17 mouse cellular contexts compared by ENCODE assay signal in genomic region chr11:85845921-85846320, GRCm38 (mm10). TPM values are rescaled to one million over a fixed set of nuclear protein-coding genes. Genes with fewer than 3 reads are reported as not detected.
DNase-seq lines count a peak whose midpoint lies in the region; ATAC-seq and TF ChIP-seq lines count a peak whose summit lies in the region.
"Had no signal": no experiment of that assay in that cellular context is flagged by ENCODE, and none has a peak within 500 bp of the region (broad histone marks: within the 10 kb centered on the region; RNA-seq: fewer than 3 reads in every experiment).

No protein-coding gene starts in this region.

- peak; percentile 97 for DNase-seq in heart, adult 11 months
- peak; percentile 6 for DNase-seq in heart, postnatal 0 days (ENCODE audit: low spot score)
- DNase-seq in kidney, postnatal 14 days: peak; percentile 83
- DNase-seq in retina, postnatal 1 day: peak; percentile 36
- no peak for DNase-seq in midbrain, embryonic 11.5 days (ENCODE audit: low spot score, missing footprints)
- no peak for DNase-seq in left cerebral cortex, postnatal 10 days (ENCODE audit: extremely low spot score in 1 of 2, low spot score in 2 of 2)
- DNase-seq: cerebellum, postnatal 36 days had no signal

- no peak overlapping the region for H3K4me3 ChIP-seq in heart, embryonic 11.5 days (ENCODE audit: low read depth, low read length)
- H3K4me3 ChIP-seq in heart, postnatal 0 days (ENCODE audit: low read depth, low read length): no peak overlapping the region
- no peak overlapping the region for H3K4me3 ChIP-seq in midbrain, embryonic 11.5 days (ENCODE audit: low read depth, low read length)
- no peak overlapping the region for H3K4me3 ChIP-seq in forebrain, embryonic 12.5 days (replicated peaks)
- H3K4me3 ChIP-seq: erythroblast, embryonic 14.5 days; midbrain, embryonic 10.5 days; neural tube, embryonic 13.5 days had no signal

- peaks cover 10% of the 10 kb centered on the region for H3K4me1 ChIP-seq in heart, embryonic 11.5 days (ENCODE audit: control insufficient read depth, insufficient read depth, low read length)
- 0 out of 2 replicates have a peak, but pooled peaks cover 7% of the 10 kb centered on the region for H3K4me1 ChIP-seq in heart, postnatal 0 days (ENCODE audit: control insufficient read depth, insufficient read depth)
- peaks cover 7% of the 10 kb centered on the region; the same call in 1 of the 2 replicates for H3K4me1 ChIP-seq in midbrain, embryonic 11.5 days (ENCODE audit: control insufficient read depth, insufficient read depth, low read length)
- H3K4me1 ChIP-seq in forebrain, embryonic 12.5 days: peaks cover 29% of the 10 kb centered on the region

- no peak for ATAC-seq in heart, embryonic 11.5 days (replicated peaks; ENCODE audit: insufficient number of reproducible peaks, low FRiP score, low TSS enrichment)
- ATAC-seq in heart, postnatal 0 days (ENCODE audit: insufficient read depth, low read depth): no peak
- no peak for ATAC-seq in midbrain, embryonic 11.5 days (ENCODE audit: low FRiP score)
- no peak for ATAC-seq in forebrain, embryonic 12.5 days (ENCODE audit: low FRiP score)
- ATAC-seq: Patski had no signal

- intact Hi-C loops in left cerebral cortex, postnatal 10 days (cut with DNase I): loop anchor here (5.0 kb wide), 3 partner anchors 126 to 326 kb away; no protein-coding TSS in a partner anchor

- TF ChIP-seq CTCF in heart, postnatal 0 days (IDR thresholded peaks at IDR 0.05; ENCODE audit: low read depth): no peak

- no peak overlapping the region for H3K9ac ChIP-seq in heart, embryonic 11.5 days (ENCODE audit: low read depth, low read length)
- no peak overlapping the region for H3K9ac ChIP-seq in heart, postnatal 0 days (replicated peaks; ENCODE audit: low read depth, low read length)
- no peak overlapping the region for H3K9ac ChIP-seq in midbrain, embryonic 11.5 days (ENCODE audit: low read length)
- no peak overlapping the region for H3K9ac ChIP-seq in forebrain, embryonic 12.5 days
- H3K9ac ChIP-seq: neural tube, embryonic 13.5 days had no signal

- H3K9me3 ChIP-seq in heart, embryonic 11.5 days (replicated peaks; ENCODE audit: control insufficient read depth, low read length): no peaks in the 10 kb centered on the region
- no peaks in the 10 kb centered on the region for H3K9me3 ChIP-seq in heart, postnatal 0 days (replicated peaks; ENCODE audit: control insufficient read depth, low read length)
- H3K9me3 ChIP-seq in midbrain, embryonic 11.5 days (ENCODE audit: control insufficient read depth, low read length): no peaks in the 10 kb centered on the region
- H3K9me3 ChIP-seq in forebrain, embryonic 12.5 days: no peaks in the 10 kb centered on the region
- H3K9me3 ChIP-seq: midbrain, embryonic 10.5 days; neural tube, embryonic 13.5 days had no signal

- H3K27ac ChIP-seq in heart, embryonic 11.5 days (ENCODE audit: low read depth, low read length): no peak overlapping the region
- peak overlapping the region; percentile 19; the same call in 1 of the 2 replicates for H3K27ac ChIP-seq in heart, postnatal 0 days (ENCODE audit: low read depth)
- no peak overlapping the region for H3K27ac ChIP-seq in midbrain, embryonic 11.5 days (ENCODE audit: low read depth, low read length)
- no peak overlapping the region for H3K27ac ChIP-seq in forebrain, embryonic 12.5 days
- H3K27ac ChIP-seq: midbrain, embryonic 10.5 days; neural tube, embryonic 13.5 days had no signal

- no peak overlapping the region for H3K4me2 ChIP-seq in heart, embryonic 11.5 days
- H3K4me2 ChIP-seq in heart, postnatal 0 days (ENCODE audit: low read depth, low read length): no peak overlapping the region
- H3K4me2 ChIP-seq in midbrain, embryonic 11.5 days: no peak overlapping the region
- H3K4me2 ChIP-seq in forebrain, embryonic 12.5 days: no peak overlapping the region
- H3K4me2 ChIP-seq: neural tube, embryonic 13.5 days had no signal

- H3K27me3 ChIP-seq in heart, embryonic 11.5 days (ENCODE audit: control insufficient read depth, insufficient read depth, low read length): peaks cover 44% of the 10 kb centered on the region
- peaks cover 44% of the 10 kb centered on the region for H3K27me3 ChIP-seq in heart, postnatal 0 days (ENCODE audit: control insufficient read depth, insufficient read depth, low read length)
- peaks cover 49% of the 10 kb centered on the region for H3K27me3 ChIP-seq in midbrain, embryonic 11.5 days (ENCODE audit: control insufficient read depth, insufficient read depth, low read length)
- peaks cover 84% of the 10 kb centered on the region for H3K27me3 ChIP-seq in forebrain, embryonic 12.5 days
- H3K27me3 ChIP-seq: Patski had no signal

- H3K36me3 ChIP-seq in heart, embryonic 11.5 days (ENCODE audit: control insufficient read depth, insufficient read depth, low read length): no peaks in the 10 kb centered on the region
- no peaks in the 10 kb centered on the region for H3K36me3 ChIP-seq in heart, postnatal 0 days (replicated peaks; ENCODE audit: control insufficient read depth, insufficient read depth, low read length)
- H3K36me3 ChIP-seq in midbrain, embryonic 11.5 days (ENCODE audit: control insufficient read depth, insufficient read depth, low read length): no peaks in the 10 kb centered on the region
- no peaks in the 10 kb centered on the region for H3K36me3 ChIP-seq in forebrain, embryonic 12.5 days (replicated peaks)
- H3K36me3 ChIP-seq: midbrain, embryonic 10.5 days; neural tube, embryonic 13.5 days had no signal

- 38% methylated on average over 5 of the region's 5 CpGs for WGBS in heart, embryonic 11.5 days (ENCODE audit: insufficient replicate concordance)
- WGBS in heart, postnatal 0 days: 50% methylated on average over 5 of the region's 5 CpGs
- WGBS in midbrain, embryonic 11.5 days: 47% methylated on average over 5 of the region's 5 CpGs
- 49% methylated on average over 5 of the region's 5 CpGs for WGBS in forebrain, embryonic 12.5 days

- TF ChIP-seq EP300 in heart, postnatal 0 days (IDR thresholded peaks at IDR 0.05; ENCODE audit: low read depth): no peak

RNA-seq across cellular contexts. Expression of gene Gm11444, which starts 4.2 kb away (rescaled TPM):
- polyA plus RNA-seq in heart, embryonic 11.5 days (2014; fragmentation: Nextera tagmentation; extraction: Ambion mirVana): not detected in 2 replicates
- not detected in 2 replicates for total RNA-seq in heart, postnatal 0 days (2014; rRNA removed; ENCODE audit: low replicate concordance)
- polyA plus RNA-seq in heart, postnatal 0 days (2015; fragmentation: Nextera tagmentation; extraction: Ambion mirVana): not detected in 2 replicates
- not detected in 2 replicates for polyA plus RNA-seq in midbrain, embryonic 11.5 days (2014; fragmentation: Nextera tagmentation; extraction: Ambion mirVana)
- not detected for total RNA-seq in left cerebral cortex, postnatal 10 days (2021)
- polyA plus RNA-seq in forebrain, embryonic 12.5 days (2016; fragmentation: Nextera tagmentation; extraction: Ambion mirVana): not detected in 2 replicates
- total RNA-seq: gastrocnemius, postnatal 25 days had no signal
- polyA plus RNA-seq: brain, embryonic 14.5 days; erythroblast, embryonic 14.5 days; limb, embryonic 14.5 days; midbrain, embryonic 10.5 days; neural tube, embryonic 13.5 days; Patski; spleen, adult 2 months had no signal

RNA-seq across cellular contexts. Expression of gene Tbx2, which starts 13.6 kb away (rescaled TPM):
- polyA plus RNA-seq in heart, embryonic 11.5 days (2014; fragmentation: Nextera tagmentation; extraction: Ambion mirVana): 3.6 and 4.4 TPM in 2 replicates
- total RNA-seq in heart, postnatal 0 days (2014; rRNA removed; ENCODE audit: low replicate concordance): 8.5 and 12.0 TPM in 2 replicates
- 1.3 TPM in 2 replicates for polyA plus RNA-seq in heart, postnatal 0 days (2015; fragmentation: Nextera tagmentation; extraction: Ambion mirVana)
- polyA plus RNA-seq in midbrain, embryonic 11.5 days (2014; fragmentation: Nextera tagmentation; extraction: Ambion mirVana): 0.32 and 0.79 TPM in 2 replicates
- total RNA-seq in left cerebral cortex, postnatal 10 days (2021): 1 to 10 TPM; 2.9 to 3.7 TPM
- polyA plus RNA-seq in forebrain, embryonic 12.5 days (2016; fragmentation: Nextera tagmentation; extraction: Ambion mirVana): 0.81 and 1.0 TPM in 2 replicates

RNA-seq across cellular contexts. Expression of gene Tbx4, which starts 40.3 kb away (rescaled TPM):
- 0.49 and 0.82 TPM in 2 replicates for polyA plus RNA-seq in heart, embryonic 11.5 days (2014; fragmentation: Nextera tagmentation; extraction: Ambion mirVana)
- total RNA-seq in heart, postnatal 0 days (2014; rRNA removed; ENCODE audit: low replicate concordance): not detected in 2 replicates
- 0.05 and 0.07 TPM in 2 replicates for polyA plus RNA-seq in heart, postnatal 0 days (2015; fragmentation: Nextera tagmentation; extraction: Ambion mirVana)
- 0.04 and 0.19 TPM in 2 replicates for polyA plus RNA-seq in midbrain, embryonic 11.5 days (2014; fragmentation: Nextera tagmentation; extraction: Ambion mirVana)
- total RNA-seq in left cerebral cortex, postnatal 10 days (2021): under 1 TPM; 0.49 to 0.58 TPM
- 0.23 and 0.42 TPM in 2 replicates for polyA plus RNA-seq in forebrain, embryonic 12.5 days (2016; fragmentation: Nextera tagmentation; extraction: Ambion mirVana)
- polyA plus RNA-seq: erythroblast, embryonic 14.5 days; Patski had no signal

Comparison
In these comparisons a context has a peak if more than half of its experiments do, and no peak if none do; other contexts are left out.
1. DNase-seq: peak in heart, adult 11 months (single experiment), heart, postnatal 0 days (single experiment), kidney, postnatal 14 days (single experiment) and retina, postnatal 1 day (single experiment); none in midbrain, embryonic 11.5 days (single experiment) and left cerebral cortex, postnatal 10 days (0 of 2).